Mouse (Mus musculus) brown adipose tissue, adult 24 weeks (tissue): Measurements from ENCODE around the gene Tm2d1. TPM values are rescaled to one million over a fixed set of nuclear protein-coding genes. Genes with fewer than 3 reads are reported as not detected.
"Not testable (repeated sequence)": the region's sequence is repeated elsewhere in the genome, so short reads cannot be mapped to it uniquely, and the experiment has no call there.

Experiments
- H3K27ac ChIP-seq: fragments of 200-500 bp; replicated peaks from 2 replicates; pipeline ENCODE4 v1.5.1; 2012; ENCODE audit warnings: low read depth, mild to moderate bottlenecking, low read length
- H3K4me1 ChIP-seq: fragments of 200-500 bp; 2 replicates; pipeline ENCODE4 v1.6.1; 2012; ENCODE audit warnings: low read length, mixed read lengths; ENCODE audit not compliant: control insufficient read depth, insufficient read depth, insufficient read length
- H3K4me3 ChIP-seq: fragments of 200-500 bp; 2 replicates; pipeline ENCODE4 v1.5.1; 2012; ENCODE audit warnings: low read depth, mild to moderate bottlenecking, low read length, moderate library complexity; ENCODE audit not compliant: insufficient read depth
- polyA plus RNA-seq: library from polyadenylated mRNA; stranded (reverse); fragments of >200 nt; gene quantifications from 2 replicates; pipeline ENCODE4 v1.2.4, GENCODE M21; 2012; ENCODE audit not compliant: missing spikeins, insufficient read depth, insufficient read length

Tm2d1 gene
- 86.5 and 134 TPM in 2 replicates for polyA plus RNA-seq

DNA sequence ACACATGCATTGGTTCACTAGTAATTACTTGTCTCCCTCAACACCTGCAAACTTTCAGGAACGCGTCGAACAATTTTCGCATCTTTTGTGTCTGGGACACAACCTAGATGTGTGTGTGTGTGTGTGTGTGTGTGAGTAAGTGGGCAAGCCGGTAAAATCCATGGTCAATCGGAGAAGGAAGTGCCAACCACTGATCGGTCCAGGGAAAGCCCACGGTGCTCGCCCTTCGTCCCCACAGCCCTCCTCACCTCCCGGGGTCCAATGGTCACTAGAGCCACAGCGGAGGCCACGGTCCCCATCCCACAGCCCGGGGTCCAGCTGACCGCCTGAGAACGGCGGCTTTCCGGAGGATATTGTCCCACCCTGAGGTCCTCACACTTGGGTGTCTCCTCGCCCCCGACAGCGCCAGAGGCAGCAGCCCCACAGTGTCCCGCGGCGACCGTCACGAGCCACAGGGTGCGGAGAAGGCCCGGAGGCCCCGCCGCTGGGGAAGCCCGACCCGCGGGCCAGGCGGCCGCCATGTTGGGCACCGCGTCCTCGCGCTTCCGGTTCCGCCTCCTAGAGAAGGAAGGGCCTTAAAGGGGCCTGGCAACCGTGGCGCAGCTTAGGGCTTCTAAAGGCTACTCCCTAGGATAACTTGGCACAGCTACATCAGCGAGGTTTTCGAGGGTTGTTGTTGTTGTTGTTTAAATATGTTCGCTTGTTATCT, at the start of gene Tm2d1:
Tm2d1 (minus strand) TSS at position 591 of the 709 bp plus-strand sequence.
- Histone ChIP-seq H3K4me1 (peaks cover 2% of the 10 kb centered on the region), H3K27ac (peak within 1 kb of the TSS; percentile 48), H3K4me3 (peak within 1 kb of the TSS; percentile 96)

DNA sequence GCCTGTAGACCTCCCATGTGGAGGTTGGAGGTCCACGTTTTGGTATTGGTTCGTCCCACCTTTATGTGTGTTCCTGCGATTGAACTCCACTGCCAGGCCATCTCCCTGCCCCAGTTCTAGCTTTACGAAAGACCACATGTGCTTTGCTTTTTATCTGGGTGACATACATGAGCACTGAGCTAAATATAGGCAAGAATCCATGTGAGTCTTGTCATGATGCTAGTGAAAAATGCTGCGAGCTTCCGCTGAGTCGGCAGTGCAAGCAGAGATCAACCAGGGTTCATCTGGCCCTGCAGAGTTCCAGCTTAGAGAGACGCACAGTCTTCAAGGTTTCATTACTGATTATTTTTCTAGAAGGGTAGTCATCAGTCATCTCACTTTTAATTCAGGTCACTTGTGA, 45.3 kb upstream of the Tm2d1 start:
- Histone ChIP-seq H3K27ac (no peak overlapping the region), H3K4me1 (no peaks in the 10 kb centered on the region), H3K4me3 (no peak overlapping the region)

- H3K27ac ChIP-seq, H3K4me3 ChIP-seq, H3K4me1 ChIP-seq: not testable (repeated sequence)
Observed at GRCm38 (mm10) chr4:98415150-98415549, 32.0 kb upstream of the Tm2d1 start.

GRCm38 (mm10) chr4:98408455-98408854, 25.3 kb upstream of the Tm2d1 start:
- Histone ChIP-seq H3K4me1 (no peaks in the 10 kb centered on the region), H3K27ac (no peak overlapping the region), H3K4me3 (no peak overlapping the region)

DNA sequence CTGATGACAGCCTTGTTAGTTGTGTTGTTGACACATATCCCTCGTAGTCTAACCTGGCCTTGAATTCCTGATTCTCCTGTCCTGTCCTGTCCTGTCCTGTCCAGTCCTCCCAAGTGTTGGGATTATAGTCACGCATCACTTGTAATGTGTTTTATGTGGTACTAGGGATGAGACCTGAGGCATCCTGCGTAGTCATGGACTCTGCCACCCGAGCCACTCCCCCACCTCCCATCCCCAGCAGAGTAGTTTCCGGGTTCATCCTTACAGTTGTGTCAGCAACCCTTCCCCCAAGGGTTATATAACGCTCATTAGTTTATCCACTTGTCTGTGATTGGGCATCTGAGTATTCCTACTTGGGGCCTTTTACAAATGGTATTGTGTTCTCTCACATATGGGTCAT, 21.3 kb upstream of the Tm2d1 start:
- no peak overlapping the region for H3K27ac ChIP-seq
- no peak overlapping the region for H3K4me3 ChIP-seq
- H3K4me1 ChIP-seq, result no peaks in the 10 kb centered on the region

GRCm38 (mm10) chr4:98403492-98403891, 20.4 kb upstream of the Tm2d1 start:
- Histone ChIP-seq H3K4me3 (no peak overlapping the region), H3K27ac (no peak overlapping the region), H3K4me1 (no peaks in the 10 kb centered on the region)

GRCm38 (mm10) chr4:98401584-98401962, 18.5 kb upstream of the Tm2d1 start:
- Histone ChIP-seq H3K4me1 (no peaks in the 10 kb centered on the region), H3K27ac (no peak overlapping the region), H3K4me3 (no peak overlapping the region)

- H3K27ac ChIP-seq, result no peak overlapping the region
- H3K4me1 ChIP-seq, result no peaks in the 10 kb centered on the region
- H3K4me3 ChIP-seq, result no peak overlapping the region
Observed at GRCm38 (mm10) chr4:98400926-98401583, 17.9 kb upstream of the Tm2d1 start.

GRCm38 (mm10) chr4:98395690-98396437, 12.8 kb upstream of the Tm2d1 start, which contains the start of gene Patj:
Gene Patj (plus strand): TSS chr4:98395785.
- Histone ChIP-seq H3K4me1 (no peaks in the 10 kb centered on the region), H3K27ac (no peak within 1 kb of the TSS), H3K4me3 (peak within 1 kb of the TSS; percentile 91)

GRCm38 (mm10) chr4:98395346-98395689, 12.2 kb upstream of the Tm2d1 start:
- Histone ChIP-seq H3K4me1 (no peaks in the 10 kb centered on the region), H3K27ac (no peak overlapping the region), H3K4me3 (peak overlapping the region; percentile 91)

DNA sequence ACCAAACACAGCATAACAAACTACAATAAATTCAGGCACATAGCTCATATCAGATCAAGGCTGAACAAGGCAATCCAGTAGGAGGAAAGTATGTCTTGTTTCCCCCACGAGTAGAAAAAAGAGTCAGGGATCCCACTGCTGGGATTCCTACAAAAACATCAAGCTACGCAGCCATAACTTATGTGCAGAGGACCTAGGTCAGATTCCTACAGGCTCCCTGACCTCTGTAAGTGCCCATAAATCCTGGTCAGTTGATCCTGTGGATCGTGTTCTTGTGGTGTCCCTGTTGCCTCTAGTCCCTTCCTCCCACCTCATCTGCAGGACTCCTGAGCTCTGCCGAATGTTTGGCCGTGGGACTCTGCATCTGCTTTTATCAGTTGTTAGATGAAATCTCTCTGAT, 1.9 kb upstream of the Tm2d1 start:
- H3K4me1 ChIP-seq, result no peaks in the 10 kb centered on the region; the same call in 1 of the 2 replicates

DNA sequence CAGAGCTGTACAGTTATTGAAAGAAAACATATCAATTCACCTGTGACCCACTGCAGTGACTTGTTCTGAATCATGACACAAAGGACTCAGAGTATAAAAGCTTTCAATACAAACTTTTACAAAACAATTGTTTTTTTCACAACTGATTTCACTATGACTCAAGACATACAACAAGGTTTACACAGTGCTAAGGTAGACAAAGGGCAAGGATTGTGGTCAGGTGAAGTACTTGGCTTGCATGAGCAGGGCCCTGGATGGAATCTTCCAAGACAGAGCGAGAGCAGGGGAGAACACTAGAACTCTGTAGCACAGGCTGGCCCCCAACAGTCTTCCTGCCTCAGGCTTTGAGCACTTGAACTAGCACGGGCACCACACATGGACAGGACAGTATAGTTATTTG, 6.2 kb downstream of the Tm2d1 start:
- Histone ChIP-seq H3K4me3 (no peak overlapping the region), H3K4me1 (peaks cover 4% of the 10 kb centered on the region), H3K27ac (no peak overlapping the region)

More for the DNA sequence above, 1.9 kb upstream of the Tm2d1 start:
- no peak overlapping the region for H3K27ac ChIP-seq
- H3K4me3 ChIP-seq, result no peak overlapping the region

DNA sequence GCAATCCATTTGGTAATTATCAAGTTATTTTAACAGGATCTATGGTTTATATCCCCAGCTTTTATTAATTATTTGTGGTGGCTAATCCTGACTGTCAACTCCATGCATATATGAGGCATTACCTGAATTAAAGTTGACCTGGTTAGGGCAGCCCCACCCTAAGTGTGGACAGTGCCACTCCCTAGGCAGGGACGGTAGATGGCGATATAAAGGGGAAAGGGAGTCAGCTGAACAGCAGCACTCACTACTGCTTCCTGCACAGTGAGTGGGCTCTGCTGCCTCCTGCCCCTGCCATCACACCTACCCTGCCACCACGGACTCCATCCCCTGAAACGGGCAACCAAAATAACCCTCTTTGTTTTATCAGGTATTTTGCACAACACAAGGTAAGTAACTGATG, 7.7 kb downstream of the Tm2d1 start:
- Histone ChIP-seq H3K27ac (no peak overlapping the region), H3K4me3 (no peak overlapping the region), H3K4me1 (peaks cover 4% of the 10 kb centered on the region; the same call in 1 of the 2 replicates)

GRCm38 (mm10) chr4:98358034-98358809, 24.9 kb downstream of the Tm2d1 start:
- no peak overlapping the region for H3K27ac ChIP-seq
- H3K4me1 ChIP-seq, result no peaks in the 10 kb centered on the region
- H3K4me3 ChIP-seq, result no peak overlapping the region

DNA sequence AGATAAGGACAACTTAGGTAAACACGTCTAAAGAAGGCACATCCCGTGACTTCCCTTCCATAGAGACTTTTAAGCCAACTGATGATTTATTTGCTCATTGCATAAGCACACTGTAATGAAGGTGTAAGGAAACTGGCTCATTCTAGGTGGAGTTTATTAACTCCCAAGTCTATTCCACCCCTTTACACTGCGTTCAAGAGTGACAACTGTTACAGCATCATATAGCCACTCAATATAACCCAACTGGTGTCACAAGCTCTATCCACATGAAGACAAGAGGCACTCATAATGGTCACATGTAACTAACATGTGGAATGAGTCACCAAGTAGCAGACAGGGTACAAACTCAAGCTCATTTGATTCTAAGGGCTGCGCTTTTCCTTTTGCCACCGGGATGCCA, 34.5 kb downstream of the Tm2d1 start:
- Histone ChIP-seq H3K27ac (no peak overlapping the region), H3K4me1 (no peaks in the 10 kb centered on the region), H3K4me3 (no peak overlapping the region)
